Mouse (Mus musculus) liver, adult 2 months (tissue): Measurements from ENCODE around the gene Slc3a2. TPM values are rescaled to one million over a fixed set of nuclear protein-coding genes. Genes with fewer than 3 reads are reported as not detected.
A peak's percentile ranks its signal among the peaks of the same experiment; 100 is the strongest.

Source experiments
- DNase-seq: peaks from one replicate; pipeline ENCODE4 v3.0.0-alpha.2; 2011; ENCODE audit warnings: low read depth, low spot score; ENCODE audit errors: extremely low read depth
- H3K27ac ChIP-seq: fragments of 200-500 bp; replicated peaks from 2 replicates; pipeline ENCODE4 v1.5.1; 2012; ENCODE audit warnings: low read depth, mild to moderate bottlenecking, control low read depth, inconsistent platforms, low read length; ENCODE audit not compliant: insufficient read depth
- H3K27me3 ChIP-seq: fragments of 200-500 bp; 2 replicates; pipeline ENCODE4 v1.6.1; 2012; ENCODE audit warnings: mild to moderate bottlenecking, moderate library complexity, low read length, inconsistent platforms; ENCODE audit not compliant: control insufficient read depth, insufficient read depth
- H3K36me3 ChIP-seq: fragments of 200-500 bp; 2 replicates; pipeline ENCODE4 v1.6.1; 2012; ENCODE audit warnings: low read length, inconsistent platforms; ENCODE audit not compliant: control insufficient read depth, insufficient read depth
- H3K4me1 ChIP-seq: fragments of 200-500 bp; 2 replicates; pipeline ENCODE4 v1.6.1; 2011; ENCODE audit warnings: low read length; ENCODE audit not compliant: control insufficient read depth, insufficient read depth
- H3K4me3 ChIP-seq: fragments of 200-500 bp; 2 replicates; pipeline ENCODE4 v1.5.1; 2011; ENCODE audit warnings: low read depth, mild to moderate bottlenecking, control low read depth, low read length, moderate library complexity; ENCODE audit not compliant: insufficient read depth
- H3K79me2 ChIP-seq: fragments of 200-500 bp; 2 replicates; pipeline ENCODE4 v1.6.1; 2012; ENCODE audit warnings: inconsistent platforms, mild to moderate bottlenecking, low read length, moderate library complexity; ENCODE audit not compliant: control insufficient read depth, insufficient read depth
- H3K9ac ChIP-seq: fragments of 200-500 bp; 2 replicates; pipeline ENCODE4 v1.6.1; 2012; ENCODE audit warnings: low read depth, mild to moderate bottlenecking, control low read depth, inconsistent platforms, low read length
- CTCF ChIP-seq: fragments of 200-500 bp; IDR thresholded peaks from 2 replicates; pipeline ENCODE4 v1.5.1; 2011; ENCODE audit warnings: low read depth, low read length, control low read depth
- POLR2A ChIP-seq: fragments of 200-500 bp; IDR thresholded peaks from 2 replicates; pipeline ENCODE4 v1.6.1; 2011; ENCODE audit warnings: low read length, control low read depth; ENCODE audit not compliant: insufficient read depth; ENCODE audit errors: extremely low read depth
- WGBS: fragments of 180-500 bp; shearing (Covaris S2); methylation state at CpG from one replicate; pipeline ENCODE4 v1.1.7; 2018; 5-methylcytosine and 5-hydroxymethylcytosine counted together
- polyA plus RNA-seq: library from polyadenylated mRNA; depleted of rRNA; stranded (reverse); fragments of >200 nt; gene quantifications from 2 replicates; pipeline ENCODE4 v1.2.3, GENCODE M21; 2012; rRNA removed
- total RNA-seq: library from RNA; depleted of rRNA; stranded (reverse); fragments of >200 nt; gene quantifications from 2 replicates; pipeline ENCODE4 v1.2.3, GENCODE M21; 2014; rRNA removed

The Slc3a2 gene
- total and polyA plus RNA-seq, 2 experiments, result 30.2 to 71.6 TPM

- WGBS, result 95% methylated on average over 3 of the region's 3 CpGs
- no peak overlapping the region for H3K9ac ChIP-seq
Observed at GRCm38 (mm10) chr19:8664859-8665258, 58.3 kb downstream of the Slc3a2 start.

DNA sequence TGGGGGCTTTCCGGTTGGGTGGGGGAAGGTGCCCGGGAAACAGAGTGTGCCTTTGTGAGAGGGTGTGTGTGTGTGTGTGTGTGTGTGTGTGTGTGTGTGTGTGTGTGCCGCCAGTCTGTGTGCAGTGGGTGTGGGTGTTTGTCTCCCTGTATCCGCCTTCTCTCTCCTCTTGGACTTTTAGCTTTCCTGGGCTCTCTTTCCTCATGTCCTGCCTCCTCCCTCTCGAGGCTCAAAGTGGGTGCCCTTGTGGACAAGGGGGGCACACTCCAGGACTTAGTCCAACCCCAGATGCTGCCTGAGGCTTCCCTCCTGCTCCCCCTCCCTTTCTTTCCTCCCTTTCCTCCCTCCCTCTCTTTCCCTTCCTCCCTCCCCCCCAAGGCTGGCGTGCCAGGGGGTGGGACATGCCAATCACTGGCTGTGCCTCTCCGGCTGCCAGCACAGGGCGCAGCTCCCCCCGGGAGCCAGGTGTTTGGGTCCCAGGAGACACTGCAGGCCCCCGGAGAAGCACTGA is 59.2 kb downstream of the Slc3a2 start:
- H3K79me2 ChIP-seq, result no peaks in the 10 kb centered on the region
- peaks cover 6% of the 10 kb centered on the region for H3K27me3 ChIP-seq
- 60% methylated on average over 10 of the region's 10 CpGs for WGBS
- no peaks in the 10 kb centered on the region for H3K36me3 ChIP-seq
- DNase-seq, result no peak
- H3K4me1 ChIP-seq, result 0 out of 2 replicates have a peak, but pooled peaks cover 2% of the 10 kb centered on the region
- H3K4me3 ChIP-seq, result no peak overlapping the region
- no peak overlapping the region for H3K27ac ChIP-seq
- H3K9ac ChIP-seq, result no peak overlapping the region
- TF ChIP-seq CTCF, result no peak
- no peak for TF ChIP-seq POLR2A

More at GRCm38 (mm10) chr19:8664859-8665258, 58.3 kb downstream of the Slc3a2 start:
- 0 out of 2 replicates have a peak, but pooled peaks cover 2% of the 10 kb centered on the region for H3K4me1 ChIP-seq
- DNase-seq, result no peak
- H3K27me3 ChIP-seq, result peaks cover 6% of the 10 kb centered on the region
- TF ChIP-seq POLR2A (no peak), CTCF (no peak)
- H3K4me3 ChIP-seq, result no peak overlapping the region
- no peaks in the 10 kb centered on the region for H3K79me2 ChIP-seq
- no peaks in the 10 kb centered on the region for H3K36me3 ChIP-seq
- H3K27ac ChIP-seq, result no peak overlapping the region

DNA sequence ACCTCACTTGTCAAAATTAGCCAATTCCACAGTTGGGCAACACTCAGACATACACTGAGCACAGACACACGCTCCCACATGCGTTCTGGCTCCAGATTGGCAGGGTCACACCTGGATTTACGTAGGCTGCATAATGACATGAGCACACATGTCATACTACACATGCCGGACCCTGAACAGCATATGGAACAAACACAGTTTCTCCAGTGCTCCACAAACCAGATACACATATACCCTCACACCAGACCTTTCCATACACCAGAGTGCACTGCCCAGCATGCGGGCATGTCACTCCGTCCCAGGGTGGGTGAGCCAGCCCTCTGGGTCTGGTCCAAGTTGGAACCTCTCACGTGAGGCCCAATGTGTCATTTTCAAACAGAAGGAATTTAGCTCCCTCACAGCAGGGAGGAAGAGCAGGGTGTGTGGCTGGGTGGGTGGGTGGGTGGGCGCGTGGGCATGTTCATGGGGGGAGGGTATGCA is 59.8 kb downstream of the Slc3a2 start, which contains the start of gene Chrm1:
Gene Chrm1 (plus strand): TSS at position 430 of the 480 bp plus-strand sequence.
- 0 out of 2 replicates have a peak, but pooled peaks cover 2% of the 10 kb centered on the region for H3K4me1 ChIP-seq
- H3K9ac ChIP-seq, result no peak within 1 kb of the TSS
- no peaks in the 10 kb centered on the region for H3K36me3 ChIP-seq
- no peak within 1 kb of the TSS for H3K4me3 ChIP-seq
- H3K27ac ChIP-seq, result no peak within 1 kb of the TSS
- no peak for TF ChIP-seq POLR2A
- no peak for TF ChIP-seq CTCF
- H3K79me2 ChIP-seq, result no peaks in the 10 kb centered on the region
- no peak for DNase-seq
- H3K27me3 ChIP-seq, result peaks cover 6% of the 10 kb centered on the region
- WGBS, result 74% methylated on average over 9 of the region's 9 CpGs

DNA sequence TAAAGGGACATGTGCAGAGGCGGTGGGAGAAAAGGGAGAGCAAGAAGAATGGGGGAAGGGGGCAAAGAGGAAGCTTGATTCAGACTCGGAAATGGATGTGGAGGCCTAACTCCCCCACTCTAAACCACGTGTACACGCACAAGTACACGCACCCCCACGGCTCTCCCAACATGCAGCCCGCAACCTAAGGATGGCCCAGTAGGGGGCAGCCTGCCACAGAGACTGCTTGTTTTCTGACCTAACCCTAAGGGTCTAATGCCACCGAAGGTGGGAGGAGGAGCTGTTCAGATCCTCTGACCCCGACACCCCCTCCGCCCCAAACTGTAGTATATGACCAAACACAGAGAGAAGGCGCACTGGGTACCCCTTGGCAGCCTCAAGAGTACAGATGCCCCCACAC is 60.8 kb downstream of the Slc3a2 start:
- Histone ChIP-seq H3K36me3 (no peaks in the 10 kb centered on the region), H3K4me3 (no peak overlapping the region), H3K79me2 (no peaks in the 10 kb centered on the region), H3K27me3 (peaks cover 6% of the 10 kb centered on the region), H3K9ac (no peak overlapping the region), H3K4me1 (0 out of 2 replicates have a peak, but pooled peaks cover 2% of the 10 kb centered on the region), H3K27ac (no peak overlapping the region)
- peak; percentile 81 for TF ChIP-seq CTCF
- TF ChIP-seq POLR2A, result no peak
- WGBS, result 8% methylated on average over 11 of the region's 11 CpGs
- peak; percentile 11 for DNase-seq

DNA sequence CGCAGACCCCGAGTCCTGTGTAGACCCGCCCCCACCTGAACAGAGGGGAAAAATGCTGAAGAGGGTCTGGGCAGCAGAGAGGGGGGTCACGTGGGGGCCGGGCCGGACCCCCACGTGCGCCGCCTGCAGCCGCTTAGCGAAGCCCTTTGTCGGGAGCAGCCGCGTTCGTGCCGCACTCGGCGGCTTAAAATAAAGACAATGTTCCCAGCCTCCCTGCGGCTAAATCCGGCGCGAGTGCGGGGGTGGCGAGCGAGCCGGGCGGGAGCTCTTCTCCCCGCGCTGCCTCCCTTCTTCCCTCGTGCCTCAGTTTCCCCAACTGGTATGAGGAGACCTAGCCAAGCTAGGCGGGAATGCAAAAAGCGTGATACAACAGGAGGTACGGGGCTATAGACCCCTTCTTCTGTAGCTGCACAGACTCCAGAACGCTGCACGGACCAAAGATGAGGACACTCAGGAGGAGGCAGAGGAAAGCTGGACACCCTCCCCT is 61.3 kb downstream of the Slc3a2 start:
- Histone ChIP-seq H3K27ac (no peak overlapping the region), H3K4me3 (peak overlapping the region; percentile 1; the same call in 1 of the 2 replicates), H3K4me1 (0 out of 2 replicates have a peak, but pooled peaks cover 2% of the 10 kb centered on the region), H3K36me3 (no peaks in the 10 kb centered on the region), H3K79me2 (no peaks in the 10 kb centered on the region), H3K9ac (no peak overlapping the region), H3K27me3 (peaks cover 6% of the 10 kb centered on the region)
- 6% methylated on average over 35 of the region's 35 CpGs for WGBS
- no peak for TF ChIP-seq POLR2A
- no peak for DNase-seq

Other genes starting within 250 kb of the Slc3a2 start
Only the 30 nearest of the 32 such genes appear.
- gene Slc22a8, start 132.1 kb downstream of the Slc3a2 start, total RNA-seq, result not detected in 2 replicates
- gene Slc22a8, start 132.1 kb downstream of the Slc3a2 start, polyA plus RNA-seq, result 0.02 TPM in 1 of 2 replicates, not detected in the other
- gene Slc22a6, start 105.3 kb downstream of the Slc3a2 start, total RNA-seq, result not detected in 2 replicates
- gene Slc22a6, start 105.3 kb downstream of the Slc3a2 start, polyA plus RNA-seq, result 0.02 TPM in 1 of 2 replicates, not detected in the other
- gene Chrm1, start 59.6 kb downstream of the Slc3a2 start, total RNA-seq, result 0.07 and 0.46 TPM in 2 replicates
- 0.36 and 0.50 TPM in 2 replicates for gene Chrm1, start 59.6 kb downstream of the Slc3a2 start, polyA plus RNA-seq
- gene Wdr74, start 12.5 kb upstream of the Slc3a2 start, total RNA-seq, result 12.5 and 16.6 TPM in 2 replicates
- 23.8 and 28.9 TPM in 2 replicates for gene Wdr74, start 12.5 kb upstream of the Slc3a2 start, polyA plus RNA-seq
- gene 1700092M07Rik, start 17.3 kb upstream of the Slc3a2 start, total RNA-seq, result 0.83 TPM in 1 of 2 replicates, not detected in the other
- gene 1700092M07Rik, start 17.3 kb upstream of the Slc3a2 start, polyA plus RNA-seq, result not detected in 2 replicates
- gene Stx5a, start 18.0 kb upstream of the Slc3a2 start, total RNA-seq, result 43.5 and 46.8 TPM in 2 replicates
- 42.0 and 62.1 TPM in 2 replicates for gene Stx5a, start 18.0 kb upstream of the Slc3a2 start, polyA plus RNA-seq
- gene Nxf1, start 33.7 kb upstream of the Slc3a2 start, total RNA-seq, result 16.2 and 22.3 TPM in 2 replicates
- gene Nxf1, start 33.7 kb upstream of the Slc3a2 start, polyA plus RNA-seq, result 27.3 and 43.1 TPM in 2 replicates
- gene Tmem223, start 47.6 kb upstream of the Slc3a2 start, total RNA-seq, result 50.3 and 66.9 TPM in 2 replicates
- gene Tmem223, start 47.6 kb upstream of the Slc3a2 start, polyA plus RNA-seq, result 93.1 and 122 TPM in 2 replicates
- gene Tmem179b, start 51.1 kb upstream of the Slc3a2 start, total RNA-seq, result 28.4 and 29.8 TPM in 2 replicates
- gene Tmem179b, start 51.1 kb upstream of the Slc3a2 start, polyA plus RNA-seq, result 68.8 and 85.1 TPM in 2 replicates
- gene Taf6l, start 63.0 kb upstream of the Slc3a2 start, total RNA-seq, result 4.7 and 5.2 TPM in 2 replicates
- gene Taf6l, start 63.0 kb upstream of the Slc3a2 start, polyA plus RNA-seq, result 5.1 and 5.3 TPM in 2 replicates
- 25.2 and 26.6 TPM in 2 replicates for gene Polr2g, start 75.2 kb upstream of the Slc3a2 start, total RNA-seq
- 12.9 and 13.2 TPM in 2 replicates for gene Polr2g, start 75.2 kb upstream of the Slc3a2 start, polyA plus RNA-seq
- gene Zbtb3, start 79.2 kb upstream of the Slc3a2 start, total RNA-seq, result 0.20 and 0.37 TPM in 2 replicates
- 0.31 and 0.43 TPM in 2 replicates for gene Zbtb3, start 79.2 kb upstream of the Slc3a2 start, polyA plus RNA-seq
- 15.6 and 18.5 TPM in 2 replicates for gene Ttc9c, start 96.0 kb upstream of the Slc3a2 start, total RNA-seq
- 8.1 and 8.3 TPM in 2 replicates for gene Ttc9c, start 96.0 kb upstream of the Slc3a2 start, polyA plus RNA-seq
- gene Hnrnpul2, start 96.6 kb upstream of the Slc3a2 start, total RNA-seq, result 19.5 and 19.6 TPM in 2 replicates
- 11.2 and 11.6 TPM in 2 replicates for gene Hnrnpul2, start 96.6 kb upstream of the Slc3a2 start, polyA plus RNA-seq
- gene AC129217.1, start 106.4 kb upstream of the Slc3a2 start, total RNA-seq, result 6.1 and 8.2 TPM in 2 replicates
- gene AC129217.1, start 106.4 kb upstream of the Slc3a2 start, polyA plus RNA-seq, result 1.7 TPM in 1 of 2 replicates, not detected in the other
- 27.7 and 30.5 TPM in 2 replicates for gene Bscl2, start 114.1 kb upstream of the Slc3a2 start, total RNA-seq
- gene Bscl2, start 114.1 kb upstream of the Slc3a2 start, polyA plus RNA-seq, result 131 and 137 TPM in 2 replicates
- gene Gng3, start 115.8 kb upstream of the Slc3a2 start, total RNA-seq, result not detected in 2 replicates
- 0.05 TPM in 1 of 2 replicates, not detected in the other for gene Gng3, start 115.8 kb upstream of the Slc3a2 start, polyA plus RNA-seq
- 0.07 and 0.09 TPM in 2 replicates for gene Lrrn4cl, start 127.4 kb upstream of the Slc3a2 start, total RNA-seq
- gene Lrrn4cl, start 127.4 kb upstream of the Slc3a2 start, polyA plus RNA-seq, result 0.06 and 0.07 TPM in 2 replicates
- 82.7 and 88.4 TPM in 2 replicates for gene Ubxn1, start 148.1 kb upstream of the Slc3a2 start, total RNA-seq
- gene Ubxn1, start 148.1 kb upstream of the Slc3a2 start, polyA plus RNA-seq, result 128 and 133 TPM in 2 replicates
- gene Uqcc3, start 157.6 kb upstream of the Slc3a2 start, total RNA-seq, result 21.3 and 27.7 TPM in 2 replicates
- gene Uqcc3, start 157.6 kb upstream of the Slc3a2 start, polyA plus RNA-seq, result 32.6 and 38.8 TPM in 2 replicates
- gene Lbhd1, start 160.4 kb upstream of the Slc3a2 start, total RNA-seq, result 2.5 and 3.4 TPM in 2 replicates
- gene Lbhd1, start 160.4 kb upstream of the Slc3a2 start, polyA plus RNA-seq, result 1.2 and 1.3 TPM in 2 replicates
- gene Gm49403, start 160.6 kb upstream of the Slc3a2 start, total RNA-seq, result not detected in 2 replicates
- not detected in 2 replicates for gene Gm49403, start 160.6 kb upstream of the Slc3a2 start, polyA plus RNA-seq
- gene 1810009A15Rik, start 165.5 kb upstream of the Slc3a2 start, total RNA-seq, result 23.5 and 34.0 TPM in 2 replicates
- gene 1810009A15Rik, start 165.5 kb upstream of the Slc3a2 start, polyA plus RNA-seq, result 10.8 and 13.6 TPM in 2 replicates
- 3.4 TPM in 1 of 2 replicates, not detected in the other for gene Gm49416, start 165.6 kb upstream of the Slc3a2 start, total RNA-seq
- gene Gm49416, start 165.6 kb upstream of the Slc3a2 start, polyA plus RNA-seq, result 1.1 TPM in 1 of 2 replicates, not detected in the other
- gene Ints5, start 169.6 kb upstream of the Slc3a2 start, total RNA-seq, result 3.8 and 5.6 TPM in 2 replicates
- gene Ints5, start 169.6 kb upstream of the Slc3a2 start, polyA plus RNA-seq, result 13.2 and 15.9 TPM in 2 replicates
- 111 and 132 TPM in 2 replicates for gene Ganab, start 174.7 kb upstream of the Slc3a2 start, total RNA-seq
- 127 and 140 TPM in 2 replicates for gene Ganab, start 174.7 kb upstream of the Slc3a2 start, polyA plus RNA-seq
- gene B3gat3, start 197.0 kb upstream of the Slc3a2 start, total RNA-seq, result 16.8 and 22.6 TPM in 2 replicates
- gene B3gat3, start 197.0 kb upstream of the Slc3a2 start, polyA plus RNA-seq, result 88.7 and 101 TPM in 2 replicates
- 1.7 and 2.3 TPM in 2 replicates for gene Rom1, start 206.0 kb upstream of the Slc3a2 start, total RNA-seq
- 5.0 and 7.8 TPM in 2 replicates for gene Rom1, start 206.0 kb upstream of the Slc3a2 start, polyA plus RNA-seq
- gene Eml3, start 206.2 kb upstream of the Slc3a2 start, total RNA-seq, result 7.4 and 7.9 TPM in 2 replicates
- 20.2 and 26.2 TPM in 2 replicates for gene Eml3, start 206.2 kb upstream of the Slc3a2 start, polyA plus RNA-seq
- 25.6 and 27.1 TPM in 2 replicates for gene Mta2, start 218.5 kb upstream of the Slc3a2 start, total RNA-seq
- gene Mta2, start 218.5 kb upstream of the Slc3a2 start, polyA plus RNA-seq, result 11.2 and 12.1 TPM in 2 replicates